Mouse (Mus musculus) brown adipose tissue, adult 24 weeks (tissue): ENCODE data around the gene Tanc2. TPM values are rescaled to one million over a fixed set of nuclear protein-coding genes. Genes with fewer than 3 reads are reported as not detected.

Experiments used
- H3K27ac ChIP-seq: fragments of 200-500 bp; replicated peaks from 2 replicates; pipeline ENCODE4 v1.5.1; 2012; ENCODE audit warnings: low read depth, mild to moderate bottlenecking, low read length
- H3K4me1 ChIP-seq: fragments of 200-500 bp; 2 replicates; pipeline ENCODE4 v1.6.1; 2012; ENCODE audit warnings: low read length, mixed read lengths; ENCODE audit not compliant: control insufficient read depth, insufficient read depth, insufficient read length
- H3K4me3 ChIP-seq: fragments of 200-500 bp; 2 replicates; pipeline ENCODE4 v1.5.1; 2012; ENCODE audit warnings: low read depth, mild to moderate bottlenecking, low read length, moderate library complexity; ENCODE audit not compliant: insufficient read depth
- polyA plus RNA-seq: library from polyadenylated mRNA; stranded (reverse); fragments of >200 nt; gene quantifications from 2 replicates; pipeline ENCODE4 v1.2.4, GENCODE M21; 2012; ENCODE audit not compliant: missing spikeins, insufficient read depth, insufficient read length

Tanc2 gene
- polyA plus RNA-seq, 1 experiment: 6.9 TPM

- Histone ChIP-seq H3K4me3 (no peak overlapping the region), H3K4me1 (no peaks in the 10 kb centered on the region), H3K27ac (no peak overlapping the region)
Measured at GRCm38 (mm10) chr11:105836344-105836891, 246.6 kb downstream of the Tanc2 start.

- no peak overlapping the region for H3K4me3 ChIP-seq
- H3K4me1 ChIP-seq: no peaks in the 10 kb centered on the region
- no peak overlapping the region for H3K27ac ChIP-seq
Measured at GRCm38 (mm10) chr11:105837962-105838361, 248.2 kb downstream of the Tanc2 start.

- H3K4me1 ChIP-seq: no peaks in the 10 kb centered on the region
- H3K4me3 ChIP-seq: no peak overlapping the region
- H3K27ac ChIP-seq: no peak overlapping the region
Measured at GRCm38 (mm10) chr11:105845901-105846300, 256.1 kb downstream of the Tanc2 start.

- H3K4me3 ChIP-seq: no peak overlapping the region
- no peak overlapping the region for H3K27ac ChIP-seq
- H3K4me1 ChIP-seq: no peaks in the 10 kb centered on the region
Measured at GRCm38 (mm10) chr11:105855504-105855903, 265.7 kb downstream of the Tanc2 start.

- H3K27ac ChIP-seq: no peak overlapping the region
- no peaks in the 10 kb centered on the region for H3K4me1 ChIP-seq
- H3K4me3 ChIP-seq: no peak overlapping the region
Measured at GRCm38 (mm10) chr11:105858063-105858462, 268.3 kb downstream of the Tanc2 start.

GRCm38 (mm10) chr11:105885558-105885957, 295.8 kb downstream of the Tanc2 start:
- Histone ChIP-seq H3K4me1 (no peaks in the 10 kb centered on the region), H3K27ac (no peak overlapping the region), H3K4me3 (no peak overlapping the region)

GRCm38 (mm10) chr11:105887281-105887680, 297.5 kb downstream of the Tanc2 start:
- no peaks in the 10 kb centered on the region for H3K4me1 ChIP-seq
- H3K27ac ChIP-seq: no peak overlapping the region
- H3K4me3 ChIP-seq: no peak overlapping the region

- Histone ChIP-seq H3K27ac (no peak overlapping the region), H3K4me3 (no peak overlapping the region), H3K4me1 (no peaks in the 10 kb centered on the region)
Measured at GRCm38 (mm10) chr11:105899151-105899550, 309.4 kb downstream of the Tanc2 start.

GRCm38 (mm10) chr11:105901501-105901900, 311.7 kb downstream of the Tanc2 start:
- H3K4me1 ChIP-seq: no peaks in the 10 kb centered on the region
- H3K4me3 ChIP-seq: no peak overlapping the region
- no peak overlapping the region for H3K27ac ChIP-seq

GRCm38 (mm10) chr11:105902956-105903355, 313.2 kb downstream of the Tanc2 start:
- no peak overlapping the region for H3K4me3 ChIP-seq
- no peak overlapping the region for H3K27ac ChIP-seq
- no peaks in the 10 kb centered on the region for H3K4me1 ChIP-seq

- Histone ChIP-seq H3K4me3 (no peak overlapping the region), H3K27ac (no peak overlapping the region)
Measured at GRCm38 (mm10) chr11:105905529-105906213, 315.9 kb downstream of the Tanc2 start.

GRCm38 (mm10) chr11:105907381-105907780, 317.6 kb downstream of the Tanc2 start:
- Histone ChIP-seq H3K27ac (no peak overlapping the region), H3K4me3 (no peak overlapping the region), H3K4me1 (no peaks in the 10 kb centered on the region)

More at GRCm38 (mm10) chr11:105905529-105906213, 315.9 kb downstream of the Tanc2 start:
- H3K4me1 ChIP-seq: no peaks in the 10 kb centered on the region

GRCm38 (mm10) chr11:105908926-105909325, 319.1 kb downstream of the Tanc2 start:
- no peak overlapping the region for H3K4me3 ChIP-seq
- H3K27ac ChIP-seq: no peak overlapping the region
- no peaks in the 10 kb centered on the region for H3K4me1 ChIP-seq

- no peak overlapping the region for H3K27ac ChIP-seq
- no peak overlapping the region for H3K4me3 ChIP-seq
- H3K4me1 ChIP-seq: no peaks in the 10 kb centered on the region
Measured at GRCm38 (mm10) chr11:105909617-105910016, 319.8 kb downstream of the Tanc2 start.

- H3K27ac ChIP-seq: no peak overlapping the region
- no peak overlapping the region for H3K4me3 ChIP-seq
- no peaks in the 10 kb centered on the region for H3K4me1 ChIP-seq
Measured at GRCm38 (mm10) chr11:105911149-105911548, 321.4 kb downstream of the Tanc2 start.
